Mouse (Mus musculus) ES-Bruce4 (cell line): ENCODE results near the gene Atxn1.

Experiments used
- CTCF ChIP-seq: IDR thresholded peaks from one replicate; pipeline ENCODE4 v1.8.1; 2011; ENCODE audit warnings: low read depth, low read length
- EP300 ChIP-seq: IDR thresholded peaks from 2 replicates; pipeline ENCODE4 v1.6.1; 2011; ENCODE audit warnings: low read depth, low read length; ENCODE audit not compliant: insufficient read depth

- no peak for TF ChIP-seq EP300
- TF ChIP-seq CTCF = no peak
Observed at GRCm38 (mm10) chr13:45914117-45914516, 50.7 kb downstream of the Atxn1 start.
